Mouse (Mus musculus): ENCODE data around the gene Gga1. TPM values are rescaled to one million over a fixed set of nuclear protein-coding genes. Genes with fewer than 3 reads are reported as not detected.

The Gga1 gene
- total and polyA plus RNA-seq, 2 experiments from 2014 or later, result 40.0 to 41.2 TPM

DNA sequence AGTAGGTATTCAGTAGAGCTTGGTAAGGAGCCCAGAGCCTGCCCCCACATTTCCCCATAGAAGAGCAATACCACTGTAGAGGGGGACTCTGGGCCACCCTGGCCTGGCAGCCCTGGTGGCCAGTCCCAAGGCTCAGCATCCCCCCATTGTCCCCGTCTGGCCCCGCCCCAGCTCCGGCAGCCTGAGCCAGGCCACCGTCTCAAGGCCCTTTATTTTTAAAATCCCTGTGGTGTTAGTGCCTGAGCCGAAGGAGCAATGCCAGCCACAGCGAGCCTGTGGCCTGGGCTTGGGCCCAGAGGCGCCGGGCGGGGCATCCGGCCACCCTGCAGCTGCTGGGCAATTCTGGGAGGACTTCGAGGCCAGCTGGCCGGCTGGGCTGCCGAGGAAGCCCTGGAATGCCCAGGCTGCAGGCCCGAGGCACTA is 44.3 kb upstream of the Gga1 start:
- H3K9ac ChIP-seq (replicated peaks; ENCODE audit: low read length), result 0 out of 2 replicates have a peak overlapping the region, but pooled peaks have one; percentile 13
- peaks cover 16% of the 10 kb centered on the region; the same call in 1 of the 2 replicates for H3K4me1 ChIP-seq (ENCODE audit: insufficient read depth, low read length)
- 11% methylated on average over 14 of the region's 14 CpGs for WGBS

DNA sequence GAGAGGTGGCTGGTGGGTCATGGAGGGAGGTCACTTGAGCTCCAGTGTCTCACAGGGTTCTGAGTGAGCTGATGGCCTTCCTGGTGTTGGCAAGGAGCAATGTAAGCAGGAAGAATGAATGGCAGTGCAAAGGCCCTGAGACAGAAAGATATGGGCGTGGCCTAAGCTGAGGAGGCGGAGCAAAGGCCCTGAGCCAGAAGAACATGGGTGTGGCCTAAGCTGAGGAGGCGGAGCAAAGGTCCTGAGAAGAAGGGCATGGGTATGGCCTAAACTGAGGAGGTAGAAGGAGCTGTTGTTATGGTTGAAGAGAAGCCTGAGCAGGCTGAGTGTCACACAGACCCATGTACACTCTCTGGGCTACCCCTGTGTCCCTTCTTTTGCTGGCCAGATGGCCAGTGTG is 43.4 kb upstream of the Gga1 start:
- ATAC-seq (no peak), DNase-seq (ENCODE audit: low spot score) (no peak)
- 97% methylated on average over 3 of the region's 3 CpGs for WGBS
- Histone ChIP-seq H3K4me2 (ENCODE audit: low read depth, low read length) (no peak overlapping the region), H3K27ac (peak overlapping the region; percentile 76), H3K4me3 (ENCODE audit: low read length) (no peak overlapping the region), H3K9me3 (ENCODE audit: low read length) (no peaks in the 10 kb centered on the region), H3K9ac (replicated peaks; ENCODE audit: low read length) (no peak overlapping the region), H3K4me1 (ENCODE audit: insufficient read depth, low read length) (peaks cover 16% of the 10 kb centered on the region; the same call in 1 of the 2 replicates), H3K36me3 (ENCODE audit: insufficient read depth, low read length) (no peaks in the 10 kb centered on the region), H3K27me3 (ENCODE audit: insufficient read depth, low read length) (no peaks in the 10 kb centered on the region)
- no peak for TF ChIP-seq CTCF (IDR thresholded peaks at IDR 0.05; ENCODE audit: low read depth)

More for the DNA sequence above, 44.3 kb upstream of the Gga1 start:
- no peaks in the 10 kb centered on the region for H3K9me3 ChIP-seq (ENCODE audit: low read length)
- DNase-seq (ENCODE audit: low spot score) (peak; percentile 89), ATAC-seq (peak; percentile 90)
- peak overlapping the region; percentile 76 for H3K27ac ChIP-seq
- no peak overlapping the region for H3K4me2 ChIP-seq (ENCODE audit: low read depth, low read length)
- no peak overlapping the region for H3K4me3 ChIP-seq (ENCODE audit: low read length)
- TF ChIP-seq CTCF (IDR thresholded peaks at IDR 0.05; ENCODE audit: low read depth), result no peak
- H3K36me3 ChIP-seq (ENCODE audit: insufficient read depth, low read length), result no peaks in the 10 kb centered on the region
- no peaks in the 10 kb centered on the region for H3K27me3 ChIP-seq (ENCODE audit: insufficient read depth, low read length)

DNA sequence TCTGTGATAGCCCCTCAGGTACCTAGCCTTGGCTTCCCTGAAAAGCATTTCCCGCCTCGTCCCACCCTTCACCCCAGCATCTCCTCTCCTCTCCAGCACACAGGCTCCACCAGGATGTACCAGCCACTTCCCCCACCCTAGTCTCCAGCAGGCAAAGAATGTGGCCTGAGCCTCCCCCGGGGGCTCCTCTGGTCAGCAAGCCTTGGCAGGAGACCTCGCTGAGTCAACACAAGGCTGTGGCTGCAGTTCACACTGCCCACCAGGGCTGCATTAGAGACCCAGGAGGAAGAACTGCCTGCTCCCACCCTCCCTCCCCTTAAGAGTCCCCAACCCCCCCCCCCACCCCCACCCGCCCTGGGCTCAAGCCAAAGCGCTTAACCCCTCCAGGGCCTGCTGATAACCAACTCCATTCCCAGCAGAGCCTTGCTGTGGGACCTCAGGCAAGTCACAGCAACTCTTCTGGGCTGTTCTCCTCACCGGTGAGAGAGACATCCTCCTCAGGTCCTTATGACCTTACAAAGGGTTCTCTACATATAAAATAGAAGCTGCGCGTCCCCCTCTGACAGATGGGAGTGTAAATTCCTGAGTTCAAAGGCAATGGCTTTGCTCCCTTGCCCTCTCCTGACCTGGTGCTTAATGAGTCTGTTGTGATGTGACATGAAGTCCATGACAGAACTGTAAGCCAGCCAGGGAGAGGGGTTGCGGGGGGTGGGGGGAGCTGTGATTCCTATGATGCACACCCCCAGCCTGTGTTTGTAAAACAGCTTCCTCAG is 42.6 kb upstream of the Gga1 start:
- Histone ChIP-seq H3K27ac (peak overlapping the region; percentile 70), H3K4me1 (ENCODE audit: insufficient read depth, low read length) (peaks cover 18% of the 10 kb centered on the region; the same call in 1 of the 2 replicates), H3K27me3 (ENCODE audit: insufficient read depth, low read length) (no peaks in the 10 kb centered on the region), H3K4me3 (ENCODE audit: low read length) (no peak overlapping the region), H3K9me3 (ENCODE audit: low read length) (no peaks in the 10 kb centered on the region), H3K4me2 (ENCODE audit: low read depth, low read length) (no peak overlapping the region), H3K36me3 (ENCODE audit: insufficient read depth, low read length) (no peaks in the 10 kb centered on the region), H3K9ac (replicated peaks; ENCODE audit: low read length) (no peak overlapping the region)
- no peak for DNase-seq (ENCODE audit: low spot score)
- no peak for TF ChIP-seq CTCF (IDR thresholded peaks at IDR 0.05; ENCODE audit: low read depth)
- 40% methylated on average over 10 of the region's 10 CpGs for WGBS
- ATAC-seq, result no peak

DNA sequence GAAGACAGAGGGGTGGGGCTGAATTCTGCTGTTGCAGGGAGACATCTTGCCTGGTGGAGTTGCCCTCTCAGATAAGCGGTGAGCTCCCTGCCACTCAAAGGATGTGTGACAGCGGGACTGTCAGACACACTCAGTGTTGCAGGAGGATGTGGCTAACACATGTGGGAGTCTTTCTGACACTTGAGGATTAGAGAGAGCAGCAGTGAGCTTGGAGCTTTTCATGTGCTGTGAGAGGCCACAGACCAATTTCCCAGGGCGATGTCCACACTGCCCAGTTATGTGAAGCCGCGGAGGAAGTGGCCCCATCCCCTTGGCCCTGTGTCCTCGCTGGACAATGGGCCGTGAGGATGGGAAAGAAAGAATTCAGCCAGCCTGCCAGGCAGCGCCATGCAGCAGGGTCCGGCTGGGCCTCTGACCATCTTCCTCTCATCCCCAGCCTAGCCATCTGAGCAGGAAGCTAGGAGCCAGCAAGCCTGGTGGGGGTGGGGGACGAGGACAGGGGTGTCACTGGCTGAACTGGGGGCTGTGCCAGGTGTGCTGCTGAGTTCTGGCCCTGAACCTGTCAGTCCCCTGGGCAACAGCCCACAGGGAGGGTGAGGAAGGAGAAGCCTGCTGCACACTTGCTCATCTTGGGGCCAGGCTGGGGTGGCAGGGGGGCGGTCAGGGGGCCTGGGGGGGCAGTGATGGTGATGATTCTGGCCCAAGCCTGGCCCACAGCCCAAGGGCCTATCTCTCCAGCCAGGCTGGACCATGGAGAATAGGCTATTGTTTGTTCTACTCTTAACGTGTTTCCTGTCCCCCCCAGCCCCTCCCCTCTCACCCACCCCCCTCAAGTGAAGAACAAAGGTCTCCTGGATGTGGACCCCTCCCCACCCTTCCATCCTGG is 41.5 kb upstream of the Gga1 start:
- TF ChIP-seq CTCF (IDR thresholded peaks at IDR 0.05; ENCODE audit: low read depth), result no peak
- Histone ChIP-seq H3K4me2 (ENCODE audit: low read depth, low read length) (no peak overlapping the region), H3K4me3 (ENCODE audit: low read length) (no peak overlapping the region), H3K36me3 (ENCODE audit: insufficient read depth, low read length) (no peaks in the 10 kb centered on the region), H3K27me3 (ENCODE audit: insufficient read depth, low read length) (no peaks in the 10 kb centered on the region), H3K9me3 (ENCODE audit: low read length) (no peaks in the 10 kb centered on the region), H3K27ac (peak overlapping the region; percentile 70), H3K4me1 (ENCODE audit: insufficient read depth, low read length) (peaks cover 27% of the 10 kb centered on the region), H3K9ac (replicated peaks; ENCODE audit: low read length) (no peak overlapping the region)
- WGBS, result 10% methylated on average over 11 of the region's 12 CpGs
- DNase-seq (ENCODE audit: low spot score) (peak; percentile 72), ATAC-seq (peak; percentile 57)

GRCm38 (mm10) chr15:78836086-78836621 is 40.8 kb upstream of the Gga1 start:
- peak; percentile 55 for DNase-seq (ENCODE audit: low spot score)
- Histone ChIP-seq H3K4me1 (ENCODE audit: insufficient read depth, low read length) (peaks cover 30% of the 10 kb centered on the region), H3K27me3 (ENCODE audit: insufficient read depth, low read length) (no peaks in the 10 kb centered on the region), H3K9me3 (ENCODE audit: low read length) (no peaks in the 10 kb centered on the region), H3K27ac (peak overlapping the region; percentile 70), H3K4me2 (ENCODE audit: low read depth, low read length) (no peak overlapping the region), H3K36me3 (ENCODE audit: insufficient read depth, low read length) (no peaks in the 10 kb centered on the region), H3K4me3 (ENCODE audit: low read length) (no peak overlapping the region), H3K9ac (replicated peaks; ENCODE audit: low read length) (no peak overlapping the region)
- 26% methylated on average over 8 of the region's 8 CpGs for WGBS
- no peak for ATAC-seq
- TF ChIP-seq CTCF (IDR thresholded peaks at IDR 0.05; ENCODE audit: low read depth), result no peak

DNA sequence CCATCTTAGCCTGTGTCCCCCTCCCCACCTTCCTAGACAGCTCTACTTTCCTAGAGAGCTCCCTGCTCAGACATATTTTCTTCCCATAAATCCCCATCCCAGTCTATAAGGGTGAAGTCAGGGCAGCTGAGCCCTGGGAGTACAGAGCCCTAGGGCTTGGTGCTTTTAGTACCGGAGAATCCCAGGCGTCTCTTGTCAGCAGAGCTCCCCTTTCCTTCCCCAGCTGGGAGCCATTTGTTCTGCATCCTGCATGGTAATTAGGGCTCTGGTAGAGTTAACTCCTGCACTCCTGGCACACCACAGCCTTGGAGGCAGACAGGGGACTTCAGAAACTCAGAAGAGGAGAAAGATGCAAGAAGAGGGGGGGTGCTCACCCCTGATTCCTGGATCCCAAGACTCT is 37.2 kb upstream of the Gga1 start:
- Histone ChIP-seq H3K4me3 (ENCODE audit: low read length) (no peak overlapping the region), H3K9me3 (ENCODE audit: low read length) (no peaks in the 10 kb centered on the region), H3K4me2 (ENCODE audit: low read depth, low read length) (no peak overlapping the region), H3K9ac (replicated peaks; ENCODE audit: low read length) (no peak overlapping the region), H3K27ac (peak overlapping the region; percentile 36; the same call in 1 of the 2 replicates), H3K4me1 (ENCODE audit: insufficient read depth, low read length) (peaks cover 27% of the 10 kb centered on the region), H3K36me3 (ENCODE audit: insufficient read depth, low read length) (no peaks in the 10 kb centered on the region), H3K27me3 (ENCODE audit: insufficient read depth, low read length) (peaks cover 7% of the 10 kb centered on the region; the same call in 1 of the 2 replicates)
- ATAC-seq (no peak), DNase-seq (ENCODE audit: low spot score) (peak; percentile 62)
- no peak for TF ChIP-seq CTCF (IDR thresholded peaks at IDR 0.05; ENCODE audit: low read depth)
- WGBS, result 10% methylated on average over 2 of the region's 2 CpGs

All from hindbrain, postnatal 0 days (tissue).